In the genomic region with DNA sequence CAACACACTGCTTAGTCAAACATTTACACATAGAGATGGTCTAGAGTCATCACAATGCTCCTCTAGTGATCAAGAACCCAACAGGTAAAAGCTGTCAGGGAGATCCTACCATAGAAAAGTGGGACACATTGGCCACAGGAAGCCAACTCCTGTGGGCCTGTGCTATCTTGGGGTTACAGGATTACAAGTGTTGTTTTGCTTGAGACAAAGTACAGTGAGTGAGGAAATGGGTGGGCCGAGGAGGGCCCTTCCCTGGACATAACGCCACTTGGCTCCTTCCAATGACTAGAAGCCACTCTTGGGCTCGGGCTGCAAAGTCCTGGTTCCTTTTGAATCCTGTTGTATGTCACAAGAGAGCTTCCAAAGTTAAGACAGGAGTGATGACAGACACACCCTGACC, we compare ENCODE assay signal across 16 mouse cellular contexts.
DNase-seq lines count a peak whose midpoint lies in the region; ATAC-seq and TF ChIP-seq lines count a peak whose summit lies in the region.
"Had no signal": no experiment of that assay in that cellular context is flagged by ENCODE, and none has a peak within 500 bp of the region (broad histone marks: within the 10 kb centered on the region; RNA-seq: fewer than 3 reads in every experiment).

No protein-coding gene starts in this region.

- TF ChIP-seq EP300 in lung, postnatal 0 days (IDR thresholded peaks at IDR 0.05) = peak; percentile 40; the same call in 1 of the 2 replicates

- TF ChIP-seq POLR2A in lung, adult 2 months (IDR thresholded peaks at IDR 0.05; ENCODE audit: borderline replicate concordance, extremely low read depth, low read depth, low read length) = no peak

- no peaks in the 10 kb centered on the region for H3K27me3 ChIP-seq in heart, embryonic 12.5 days (replicated peaks)
- H3K27me3 ChIP-seq in kidney, postnatal 0 days (ENCODE audit: insufficient read depth, low read length) = no peaks in the 10 kb centered on the region
- H3K27me3 ChIP-seq in kidney, embryonic 14.5 days (ENCODE audit: control insufficient read depth, insufficient read depth, low read length) = no peaks in the 10 kb centered on the region
- H3K27me3 ChIP-seq in lung, postnatal 0 days (replicated peaks; ENCODE audit: insufficient read depth, low read length) = no peaks in the 10 kb centered on the region
- H3K27me3 ChIP-seq: forebrain, embryonic 13.5 days; heart, embryonic 13.5 days; hindbrain, embryonic 15.5 days had no signal

- no peak overlapping the region for H3K4me3 ChIP-seq in heart, embryonic 12.5 days
- H3K4me3 ChIP-seq in kidney, postnatal 0 days (replicated peaks; ENCODE audit: low read depth, low read length) = no peak overlapping the region
- no peak overlapping the region for H3K4me3 ChIP-seq in kidney, embryonic 14.5 days (ENCODE audit: low read length)
- H3K4me3 ChIP-seq in lung, postnatal 0 days (ENCODE audit: low read depth, low read length) = no peak overlapping the region
- H3K4me3 ChIP-seq in lung, adult 2 months (replicated peaks; ENCODE audit: extremely low read depth, low read depth, low read length) = no peak overlapping the region
- H3K4me3 ChIP-seq: embryonic facial prominence, embryonic 10.5 days; forebrain, embryonic 13.5 days; heart, embryonic 13.5 days; hindbrain, embryonic 15.5 days had no signal

- no peak overlapping the region for H3K4me2 ChIP-seq in heart, embryonic 12.5 days
- H3K4me2 ChIP-seq in kidney, postnatal 0 days (ENCODE audit: low read length) = no peak overlapping the region
- H3K4me2 ChIP-seq in kidney, embryonic 14.5 days (replicated peaks; ENCODE audit: low read depth, low read length) = no peak overlapping the region
- no peak overlapping the region for H3K4me2 ChIP-seq in lung, postnatal 0 days (replicated peaks; ENCODE audit: low read depth, low read length)
- H3K4me2 ChIP-seq: forebrain, embryonic 13.5 days; heart, embryonic 13.5 days; hindbrain, embryonic 15.5 days had no signal

- no peak for ATAC-seq in heart, embryonic 12.5 days (ENCODE audit: insufficient number of reproducible peaks, low FRiP score)
- no peak for ATAC-seq in kidney, postnatal 0 days (replicated peaks; ENCODE audit: low FRiP score, low read depth)
- ATAC-seq in kidney, embryonic 14.5 days (ENCODE audit: low FRiP score, low TSS enrichment) = no peak
- no peak for ATAC-seq in lung, postnatal 0 days
- ATAC-seq: forebrain, embryonic 13.5 days; forebrain, postnatal 0 days had no signal

- H3K9me3 ChIP-seq in heart, embryonic 12.5 days (replicated peaks) = no peaks in the 10 kb centered on the region
- no peaks in the 10 kb centered on the region for H3K9me3 ChIP-seq in kidney, postnatal 0 days (replicated peaks; ENCODE audit: low read length)
- H3K9me3 ChIP-seq in kidney, embryonic 14.5 days (ENCODE audit: control insufficient read depth, low read length) = no peaks in the 10 kb centered on the region
- no peaks in the 10 kb centered on the region for H3K9me3 ChIP-seq in lung, postnatal 0 days (ENCODE audit: low read length)
- H3K9me3 ChIP-seq: embryonic facial prominence, embryonic 10.5 days; forebrain, embryonic 13.5 days; heart, embryonic 13.5 days; hindbrain, embryonic 15.5 days had no signal

- no peak overlapping the region for H3K27ac ChIP-seq in heart, embryonic 12.5 days (ENCODE audit: poor library complexity, severe bottlenecking)
- H3K27ac ChIP-seq in kidney, postnatal 0 days = peak overlapping the region; percentile 42; the same call in 1 of the 2 replicates
- no peak overlapping the region for H3K27ac ChIP-seq in kidney, embryonic 14.5 days (ENCODE audit: low read depth, low read length)
- peak overlapping the region; percentile 74 for H3K27ac ChIP-seq in lung, postnatal 0 days (ENCODE audit: low read length)
- H3K27ac ChIP-seq: embryonic facial prominence, embryonic 10.5 days; forebrain, embryonic 13.5 days; heart, embryonic 13.5 days; hindbrain, embryonic 15.5 days had no signal

- 20% methylated on average over 3 of the region's 3 CpGs for WGBS in heart, embryonic 12.5 days
- 84% methylated on average over 3 of the region's 3 CpGs for WGBS in kidney, postnatal 0 days
- 74% methylated on average over 3 of the region's 3 CpGs for WGBS in kidney, embryonic 14.5 days
- WGBS in lung, postnatal 0 days = 12% methylated on average over 3 of the region's 3 CpGs
- 23% methylated on average over 3 of the region's 3 CpGs for WGBS in lung, adult 2 months

- DNase-seq in heart, adult 8-10 months (ENCODE audit: low spot score) = peak; percentile 63
- no peak for DNase-seq in kidney, postnatal 0 days (ENCODE audit: low spot score)
- DNase-seq in lung, postnatal 0 days (ENCODE audit: low spot score) = no peak
- DNase-seq in lung, adult 2 months = no peak
- DNase-seq: adrenal gland, adult 2 months; adrenal gland, postnatal 25 days; cerebellum, adult 2 months; cerebellum, postnatal 10 days; forebrain, postnatal 0 days; gastrocnemius, postnatal 36 days had no signal

- no peak overlapping the region for H3K9ac ChIP-seq in heart, embryonic 12.5 days
- H3K9ac ChIP-seq in kidney, postnatal 0 days (ENCODE audit: low read depth, low read length) = no peak overlapping the region
- no peak overlapping the region for H3K9ac ChIP-seq in kidney, embryonic 14.5 days (ENCODE audit: low read depth, low read length)
- no peak overlapping the region for H3K9ac ChIP-seq in lung, postnatal 0 days (replicated peaks; ENCODE audit: low read depth)
- H3K9ac ChIP-seq: forebrain, embryonic 13.5 days; forebrain, postnatal 0 days; heart, embryonic 13.5 days; hindbrain, embryonic 15.5 days had no signal

- no peak for TF ChIP-seq CTCF in kidney, postnatal 0 days (IDR thresholded peaks at IDR 0.05; ENCODE audit: low read depth)
- TF ChIP-seq CTCF in lung, postnatal 0 days (IDR thresholded peaks at IDR 0.05) = no peak
- no peak for TF ChIP-seq CTCF in lung, adult 2 months (IDR thresholded peaks at IDR 0.05; ENCODE audit: insufficient read depth, low read length)

- no peaks in the 10 kb centered on the region for H3K36me3 ChIP-seq in heart, embryonic 12.5 days
- no peaks in the 10 kb centered on the region for H3K36me3 ChIP-seq in kidney, postnatal 0 days (ENCODE audit: insufficient read depth, low read length)
- H3K36me3 ChIP-seq in kidney, embryonic 14.5 days (ENCODE audit: control insufficient read depth, insufficient read depth, low read length) = no peaks in the 10 kb centered on the region
- H3K36me3 ChIP-seq in lung, postnatal 0 days (ENCODE audit: insufficient read depth, low read length) = 0 out of 2 replicates have a peak, but pooled peaks cover 5% of the 10 kb centered on the region
- H3K36me3 ChIP-seq: embryonic facial prominence, embryonic 10.5 days; heart, embryonic 13.5 days; hindbrain, embryonic 15.5 days had no signal

- H3K4me1 ChIP-seq in heart, embryonic 12.5 days (replicated peaks) = peaks cover 71% of the 10 kb centered on the region
- peaks cover 34% of the 10 kb centered on the region for H3K4me1 ChIP-seq in kidney, postnatal 0 days (replicated peaks; ENCODE audit: insufficient read depth, low read length)
- H3K4me1 ChIP-seq in kidney, embryonic 14.5 days (ENCODE audit: control insufficient read depth, insufficient read depth, low read length) = 0 out of 2 replicates have a peak, but pooled peaks cover 6% of the 10 kb centered on the region
- H3K4me1 ChIP-seq in lung, postnatal 0 days (ENCODE audit: insufficient read depth, low read depth, low read length) = peaks cover 24% of the 10 kb centered on the region
- H3K4me1 ChIP-seq in lung, adult 2 months (ENCODE audit: control insufficient read depth, insufficient read depth, low read length) = peaks cover 40% of the 10 kb centered on the region
- H3K4me1 ChIP-seq: forebrain, embryonic 13.5 days; hindbrain, embryonic 15.5 days had no signal

Comparison
In these comparisons a context has a peak if more than half of its experiments do, and no peak if none do; other contexts are left out.
1. H3K27ac ChIP-seq: peak in kidney, postnatal 0 days (single experiment) and lung, postnatal 0 days (single experiment); none in heart, embryonic 12.5 days (single experiment) and kidney, embryonic 14.5 days (single experiment).